Mouse (Mus musculus) fat pad, adult 2 months (tissue): ENCODE results near the gene Olfr1136.

Experiments
- DNase-seq: peaks from one replicate; pipeline ENCODE4 v3.0.0-alpha.2; 2011; ENCODE audit warnings: low read depth, low spot score; ENCODE audit errors: extremely low read depth

The Olfr1136 gene

GRCm38 (mm10) chr2:87693847-87694246 is at the start of gene Olfr1136:
Gene Olfr1136, minus strand, starts transcription at chr2:87693947.
- DNase-seq = no peak

- DNase-seq = no peak
These were observed 49.7 kb upstream of the Olfr1136 start, which contains the start of gene Olfr1140 for GRCm38 (mm10) chr2:87743452-87743851. Gene Olfr1140, plus strand, starts transcription at chr2:87743752.

GRCm38 (mm10) chr2:87739878-87740277 is 46.1 kb upstream of the Olfr1136 start, which contains the start of gene Olfr1138:
Gene Olfr1138, minus strand, starts transcription at chr2:87739978.
- no peak for DNase-seq

GRCm38 (mm10) chr2:87713079-87713478 is 19.3 kb upstream of the Olfr1136 start, which contains the start of gene Olfr1137:
Gene Olfr1137, minus strand, starts transcription at chr2:87713179.
- DNase-seq = no peak

- no peak for DNase-seq
These were observed 20.2 kb downstream of the Olfr1136 start, which contains the start of gene Olfr1135 for GRCm38 (mm10) chr2:87673564-87673963. Gene Olfr1135, minus strand, starts transcription at chr2:87673664.

- no peak for DNase-seq
These were observed 35.4 kb downstream of the Olfr1136 start, which contains the start of gene Olfr1134 for GRCm38 (mm10) chr2:87658360-87658759. Gene Olfr1134, minus strand, starts transcription at chr2:87658460.

- no peak for DNase-seq
These were observed 46.5 kb downstream of the Olfr1136 start, which contains the start of gene Olfr1133 for GRCm38 (mm10) chr2:87647274-87647673. Gene Olfr1133, minus strand, starts transcription at chr2:87647374.
